Mouse (Mus musculus) embryonic facial prominence, embryonic 15.5 days (tissue): ENCODE measurements around the gene Tufm. TPM values are rescaled to one million over a fixed set of nuclear protein-coding genes. Genes with fewer than 3 reads are reported as not detected.
A peak's percentile ranks its signal among the peaks of the same experiment; 100 is the strongest.

Experiments used
- ATAC-seq: fragments of 200-750 bp; cut with Nextera tagmentation; 2 replicates; pipeline ENCODE4 v1.8.0; 2017; ENCODE audit warnings: low read depth, moderate TSS enrichment; ENCODE audit not compliant: insufficient number of reproducible peaks, low FRiP score, low TSS enrichment
- H3K27ac ChIP-seq: fragments of 300-500 bp; sonication (generic); replicated peaks from 2 replicates; pipeline ENCODE4 v1.5.1; 2015; ENCODE audit warnings: mild to moderate bottlenecking, inconsistent platforms
- H3K27me3 ChIP-seq: fragments of 300-500 bp; sonication (generic); 2 replicates; pipeline ENCODE4 v1.6.1; 2015; ENCODE audit warnings: inconsistent platforms
- H3K36me3 ChIP-seq: fragments of 300-500 bp; sonication (generic); 2 replicates; pipeline ENCODE4 v1.6.1; 2015; ENCODE audit warnings: mild to moderate bottlenecking, inconsistent platforms
- H3K4me1 ChIP-seq: fragments of 300-500 bp; sonication (generic); 2 replicates; pipeline ENCODE4 v1.6.1; 2015; ENCODE audit warnings: inconsistent platforms
- H3K4me2 ChIP-seq: fragments of 300-500 bp; sonication (generic); replicated peaks from 2 replicates; pipeline ENCODE4 v1.6.1; 2015; ENCODE audit warnings: mild to moderate bottlenecking, inconsistent platforms
- H3K4me3 ChIP-seq: fragments of 300-500 bp; sonication (generic); replicated peaks from 2 replicates; pipeline ENCODE4 v1.5.1; 2015; ENCODE audit warnings: mild to moderate bottlenecking, inconsistent platforms
- H3K9ac ChIP-seq: fragments of 300-500 bp; sonication (generic); 2 replicates; pipeline ENCODE4 v1.6.1; 2015; ENCODE audit warnings: inconsistent platforms
- H3K9me3 ChIP-seq: fragments of 300-500 bp; sonication (generic); replicated peaks from 2 replicates; pipeline ENCODE4 v1.6.1; 2016; ENCODE audit warnings: inconsistent platforms
- WGBS: fragments of 180-500 bp; shearing (Covaris S2); methylation state at CpG from one replicate; pipeline ENCODE4 v1.1.7; 2015; 5-methylcytosine and 5-hydroxymethylcytosine counted together
- polyA plus RNA-seq: library from polyadenylated mRNA; unstranded; fragments of >200 nt; fragmentation: Nextera tagmentation; extraction: Ambion mirVana; gene quantifications from 2 replicates; pipeline ENCODE4 v1.2.1, GENCODE M21; 2015

The Tufm gene
- 129 and 130 TPM in 2 replicates for polyA plus RNA-seq

- no peaks in the 10 kb centered on the region for H3K27me3 ChIP-seq
- peak within 1 kb of the TSS; percentile 74 for H3K4me3 ChIP-seq
- WGBS: under 1% methylated on average over 32 of the region's 32 CpGs
- peak within 1 kb of the TSS; percentile 62 for H3K9ac ChIP-seq
- peak; percentile 93 for ATAC-seq
- peak within 1 kb of the TSS; percentile 79 for H3K27ac ChIP-seq
- no peaks in the 10 kb centered on the region for H3K9me3 ChIP-seq
- peak within 1 kb of the TSS; percentile 75 for H3K4me2 ChIP-seq
- peaks cover 11% of the 10 kb centered on the region for H3K4me1 ChIP-seq
- H3K36me3 ChIP-seq: peaks cover 32% of the 10 kb centered on the region
Measured at GRCm38 (mm10) chr7:126487052-126487483, at the start of gene Tufm. Gene Tufm (plus strand): TSS chr7:126487361.

DNA sequence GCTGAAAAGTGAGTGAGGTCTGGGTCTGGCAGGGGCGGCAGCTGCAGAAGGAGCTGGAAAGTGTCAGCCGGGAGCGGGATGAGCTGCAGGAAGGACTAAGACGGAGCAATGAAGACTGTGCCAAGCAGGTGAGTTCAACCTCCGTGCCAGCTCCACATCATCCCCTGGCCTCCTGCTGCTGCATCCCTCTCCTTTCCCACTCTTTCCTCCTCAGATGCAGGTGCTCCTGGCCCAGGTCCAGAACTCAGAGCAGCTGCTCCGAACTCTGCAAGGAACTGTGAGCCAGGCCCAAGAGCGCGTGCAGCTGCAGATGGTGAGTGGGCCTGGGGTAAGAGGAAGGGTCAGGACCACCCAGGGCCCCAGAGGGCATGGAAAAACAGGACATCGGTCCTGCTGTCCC, 47.0 kb upstream of the Tufm start:
- no peaks in the 10 kb centered on the region for H3K4me1 ChIP-seq
- H3K9me3 ChIP-seq: no peaks in the 10 kb centered on the region
- H3K27ac ChIP-seq: no peak overlapping the region
- no peak overlapping the region for H3K9ac ChIP-seq
- no peak overlapping the region for H3K4me2 ChIP-seq
- H3K27me3 ChIP-seq: no peaks in the 10 kb centered on the region
- WGBS: 79% methylated on average over 9 of the region's 9 CpGs
- H3K36me3 ChIP-seq: peaks cover 35% of the 10 kb centered on the region
- no peak overlapping the region for H3K4me3 ChIP-seq
- ATAC-seq: 0 out of 2 replicates have a peak, but pooled peaks have one; percentile 15

DNA sequence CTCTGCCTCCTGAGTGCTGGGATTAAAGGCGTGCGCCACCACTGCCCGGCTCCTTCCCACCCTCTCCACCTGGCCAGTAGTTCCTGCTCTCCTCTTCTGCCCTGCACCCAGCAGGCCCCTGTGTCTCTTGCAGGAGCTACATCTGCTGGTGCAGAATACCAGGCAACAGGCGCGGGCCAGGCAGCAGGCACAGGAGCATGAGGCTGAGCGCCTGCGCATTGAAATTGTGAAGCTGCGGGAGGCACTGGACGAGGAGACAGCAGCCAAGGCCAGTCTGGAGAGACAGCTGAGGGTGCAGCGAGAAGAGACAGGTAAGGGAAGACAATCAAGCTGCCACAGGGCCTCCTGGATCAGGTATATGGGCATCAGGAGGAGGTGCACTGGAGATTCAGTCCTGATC, 43.2 kb upstream of the Tufm start:
- ATAC-seq: no peak
- peaks cover 60% of the 10 kb centered on the region for H3K36me3 ChIP-seq
- 92% methylated on average over 10 of the region's 10 CpGs for whole genome bisulfite sequencing

DNA sequence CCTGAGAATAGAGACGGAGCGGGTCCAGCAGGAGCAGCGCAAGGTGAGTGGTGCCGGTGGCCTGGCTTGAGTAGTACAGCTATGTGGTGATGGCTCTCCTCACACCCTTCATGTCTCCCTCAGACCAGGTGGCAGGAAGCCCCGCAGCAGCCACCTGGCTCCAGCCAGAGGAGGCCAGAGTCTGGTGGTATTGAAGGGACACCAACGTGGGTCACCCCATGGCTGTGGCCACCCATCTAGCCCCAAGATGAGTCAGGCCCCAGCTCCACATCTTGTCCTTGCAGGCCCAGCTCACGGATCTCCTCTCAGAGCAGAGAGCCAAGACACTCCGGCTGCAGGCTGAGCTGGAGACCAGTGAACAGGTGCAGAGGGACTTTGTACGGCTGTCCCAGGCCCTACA, 42.6 kb upstream of the Tufm start:
- Histone ChIP-seq H3K36me3 (peaks cover 63% of the 10 kb centered on the region), H3K4me2 (no peak overlapping the region), H3K4me3 (no peak overlapping the region), H3K4me1 (no peaks in the 10 kb centered on the region), H3K27ac (no peak overlapping the region), H3K9ac (no peak overlapping the region), H3K27me3 (no peaks in the 10 kb centered on the region), H3K9me3 (no peaks in the 10 kb centered on the region)
- WGBS: 91% methylated on average over 9 of the region's 9 CpGs
- ATAC-seq: no peak

More for the DNA sequence above, 43.2 kb upstream of the Tufm start:
- Histone ChIP-seq H3K27me3 (no peaks in the 10 kb centered on the region), H3K4me2 (no peak overlapping the region), H3K4me3 (no peak overlapping the region), H3K9me3 (no peaks in the 10 kb centered on the region), H3K9ac (no peak overlapping the region), H3K4me1 (no peaks in the 10 kb centered on the region), H3K27ac (no peak overlapping the region)

DNA sequence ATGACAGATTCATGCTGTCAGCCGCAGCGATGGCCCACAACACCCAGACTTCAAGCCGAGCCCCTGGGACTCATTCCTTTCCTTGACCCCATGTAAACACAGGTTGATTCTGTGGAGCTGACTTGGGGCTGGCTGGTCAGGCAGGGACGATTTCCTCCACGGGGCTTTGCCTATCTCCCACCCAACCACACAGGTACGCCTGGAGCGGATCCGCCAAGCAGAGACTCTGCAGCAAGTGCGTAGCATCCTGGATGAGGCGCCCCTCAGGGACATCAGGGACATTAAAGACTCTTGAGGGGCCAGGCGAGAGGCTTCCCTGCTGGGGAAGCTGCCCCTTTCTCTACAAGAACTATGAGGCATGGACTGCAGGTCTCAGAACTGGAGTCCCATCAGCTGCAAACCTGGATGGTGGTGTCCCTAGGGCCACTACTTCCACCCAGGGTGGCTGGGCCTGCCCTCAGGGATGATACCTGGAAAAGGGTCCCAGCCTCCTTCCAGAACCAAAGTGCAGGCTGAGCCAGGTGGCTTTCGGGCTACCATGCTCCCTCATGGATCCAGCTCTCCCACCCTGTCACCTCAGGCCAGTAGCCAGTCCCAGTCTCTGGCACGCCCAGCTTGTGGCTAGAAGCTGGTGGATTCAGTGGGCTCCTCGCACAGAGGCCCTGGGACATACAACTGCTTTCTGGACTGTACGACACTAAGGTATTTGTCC, 41.9 kb upstream of the Tufm start:
- no peak overlapping the region for H3K4me2 ChIP-seq
- H3K9me3 ChIP-seq: no peaks in the 10 kb centered on the region
- H3K4me1 ChIP-seq: no peaks in the 10 kb centered on the region
- no peak overlapping the region for H3K9ac ChIP-seq
- ATAC-seq: no peak
- H3K27me3 ChIP-seq: no peaks in the 10 kb centered on the region
- H3K27ac ChIP-seq: no peak overlapping the region
- peaks cover 62% of the 10 kb centered on the region for H3K36me3 ChIP-seq
- WGBS: 94% methylated on average over 15 of the region's 15 CpGs
- no peak overlapping the region for H3K4me3 ChIP-seq

GRCm38 (mm10) chr7:126446217-126446616, 40.9 kb upstream of the Tufm start:
- no peak for ATAC-seq
- H3K36me3 ChIP-seq: peaks cover 60% of the 10 kb centered on the region
- 91% methylated on average over 21 of the region's 21 CpGs for WGBS

DNA sequence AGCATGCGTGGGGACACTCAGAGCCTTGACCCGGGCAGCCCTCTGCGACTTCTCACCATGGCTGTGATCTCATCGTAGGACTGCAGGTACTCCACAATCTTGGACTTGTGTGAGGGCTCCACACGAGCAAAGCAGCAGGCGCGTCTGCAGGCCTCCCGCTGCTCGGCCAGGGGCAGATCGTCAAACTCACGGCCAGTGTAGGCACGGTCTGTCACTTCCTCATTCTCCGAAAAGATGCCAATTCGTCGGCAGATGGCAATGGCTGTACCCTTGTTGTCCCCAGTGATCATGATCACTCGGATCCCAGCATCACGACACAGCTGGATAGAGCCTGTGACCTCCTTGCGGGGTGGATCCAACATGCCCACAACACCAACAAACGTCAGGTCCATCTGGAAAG, 38.7 kb upstream of the Tufm start:
- no peak overlapping the region for H3K27ac ChIP-seq
- H3K27me3 ChIP-seq: no peaks in the 10 kb centered on the region
- no peak for ATAC-seq
- no peaks in the 10 kb centered on the region for H3K4me1 ChIP-seq
- H3K9me3 ChIP-seq: no peaks in the 10 kb centered on the region
- WGBS: 90% methylated on average over 19 of the region's 19 CpGs
- H3K9ac ChIP-seq: no peak overlapping the region
- no peak overlapping the region for H3K4me3 ChIP-seq
- no peak overlapping the region for H3K4me2 ChIP-seq
- peaks cover 49% of the 10 kb centered on the region for H3K36me3 ChIP-seq

More at GRCm38 (mm10) chr7:126446217-126446616, 40.9 kb upstream of the Tufm start:
- H3K9me3 ChIP-seq: no peaks in the 10 kb centered on the region
- H3K27ac ChIP-seq: no peak overlapping the region
- no peak overlapping the region for H3K4me3 ChIP-seq
- no peak overlapping the region for H3K4me2 ChIP-seq
- no peaks in the 10 kb centered on the region for H3K27me3 ChIP-seq
- no peaks in the 10 kb centered on the region for H3K4me1 ChIP-seq
- H3K9ac ChIP-seq: no peak overlapping the region

DNA sequence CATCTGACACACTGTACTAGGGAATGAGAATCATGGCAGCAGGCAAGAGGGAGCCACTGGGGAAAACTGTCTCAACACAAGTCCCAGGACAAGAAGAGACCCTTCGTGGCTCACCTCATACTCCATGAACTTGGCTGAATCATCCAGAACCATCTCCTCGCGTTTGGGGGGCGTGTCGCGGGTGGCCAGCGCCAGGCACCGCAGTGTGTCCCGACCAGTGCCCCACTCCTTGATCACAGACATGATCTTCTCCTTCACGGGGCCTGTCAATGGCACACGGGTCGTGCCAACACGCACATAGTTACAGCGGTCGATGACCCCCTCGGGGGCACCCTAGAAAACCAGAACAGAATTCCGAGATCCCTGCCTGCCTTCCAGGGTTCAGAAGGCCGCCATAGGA, 37.2 kb upstream of the Tufm start:
- 89% methylated on average over 18 of the region's 18 CpGs for WGBS
- Histone ChIP-seq H3K4me2 (no peak overlapping the region), H3K27ac (no peak overlapping the region), H3K36me3 (peaks cover 37% of the 10 kb centered on the region), H3K9ac (no peak overlapping the region), H3K4me1 (no peaks in the 10 kb centered on the region), H3K4me3 (no peak overlapping the region), H3K27me3 (no peaks in the 10 kb centered on the region), H3K9me3 (no peaks in the 10 kb centered on the region)
- ATAC-seq: no peak

- no peaks in the 10 kb centered on the region for H3K4me1 ChIP-seq
- H3K27me3 ChIP-seq: no peaks in the 10 kb centered on the region
- H3K9ac ChIP-seq: no peak overlapping the region
- no peaks in the 10 kb centered on the region for H3K9me3 ChIP-seq
- no peak for ATAC-seq
- no peak overlapping the region for H3K27ac ChIP-seq
- peaks cover 31% of the 10 kb centered on the region for H3K36me3 ChIP-seq
- 87% methylated on average over 6 of the region's 6 CpGs for WGBS
- no peak overlapping the region for H3K4me2 ChIP-seq
- H3K4me3 ChIP-seq: no peak overlapping the region
Measured at GRCm38 (mm10) chr7:126450641-126451040, 36.5 kb upstream of the Tufm start.

- H3K4me1 ChIP-seq: no peaks in the 10 kb centered on the region
- ATAC-seq: no peak
- no peaks in the 10 kb centered on the region for H3K27me3 ChIP-seq
- no peaks in the 10 kb centered on the region for H3K9me3 ChIP-seq
- no peak overlapping the region for H3K4me2 ChIP-seq
- WGBS: 92% methylated on average over 3 of the region's 3 CpGs
- H3K9ac ChIP-seq: no peak overlapping the region
- no peak overlapping the region for H3K4me3 ChIP-seq
- peaks cover 15% of the 10 kb centered on the region; the same call in 1 of the 2 replicates for H3K36me3 ChIP-seq
- H3K27ac ChIP-seq: no peak overlapping the region
Measured at GRCm38 (mm10) chr7:126452244-126452643, 34.9 kb upstream of the Tufm start.

DNA sequence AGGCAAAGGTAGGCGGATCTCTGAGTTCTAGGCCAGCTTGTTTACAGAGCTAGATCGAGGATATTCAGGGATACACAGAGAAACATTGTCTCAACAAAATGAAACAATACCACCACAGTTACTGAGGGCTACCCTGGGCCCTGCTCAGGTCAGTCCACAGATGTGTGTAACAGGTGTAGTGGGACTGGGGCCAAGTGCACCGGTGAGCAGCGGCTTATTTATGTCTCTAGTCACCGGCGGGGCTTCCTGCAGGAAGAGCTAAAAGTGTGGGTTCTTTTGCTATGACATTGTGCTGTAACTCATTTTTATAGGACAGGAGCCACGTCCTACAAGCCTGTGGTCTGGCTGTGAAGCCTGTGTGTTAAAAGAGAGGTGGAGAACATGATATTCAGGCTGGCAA, 33.3 kb upstream of the Tufm start:
- no peak overlapping the region for H3K4me2 ChIP-seq
- no peak for ATAC-seq
- H3K27me3 ChIP-seq: no peaks in the 10 kb centered on the region
- no peak overlapping the region for H3K9ac ChIP-seq
- no peak overlapping the region for H3K27ac ChIP-seq
- WGBS: 71% methylated on average over 7 of the region's 7 CpGs
- H3K4me1 ChIP-seq: no peaks in the 10 kb centered on the region
- H3K4me3 ChIP-seq: no peak overlapping the region
- no peaks in the 10 kb centered on the region for H3K9me3 ChIP-seq
- H3K36me3 ChIP-seq: 0 out of 2 replicates have a peak, but pooled peaks cover 7% of the 10 kb centered on the region

DNA sequence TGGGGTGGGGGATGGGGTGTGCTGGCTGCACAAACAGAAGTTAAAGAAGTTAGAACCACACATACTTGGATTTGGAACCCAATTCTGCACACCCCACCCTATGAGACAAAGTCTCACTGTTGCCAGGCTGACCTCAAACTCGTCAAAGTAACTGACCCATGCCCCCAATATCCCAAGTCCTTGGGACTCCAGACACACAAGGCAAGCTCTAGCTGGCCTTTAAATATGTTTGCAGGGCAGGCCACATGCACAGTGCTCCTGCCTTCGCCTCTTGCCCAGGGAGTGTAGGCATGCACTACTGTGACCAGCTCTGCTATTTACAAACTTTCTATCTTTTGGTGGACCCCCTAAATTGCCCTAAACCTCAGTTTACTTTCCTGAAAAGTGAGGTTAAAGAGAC, 31.9 kb upstream of the Tufm start:
- ATAC-seq: no peak
- Histone ChIP-seq H3K4me1 (no peaks in the 10 kb centered on the region), H3K36me3 (no peaks in the 10 kb centered on the region), H3K4me3 (no peak overlapping the region), H3K27ac (no peak overlapping the region), H3K9me3 (no peaks in the 10 kb centered on the region), H3K4me2 (no peak overlapping the region), H3K9ac (no peak overlapping the region), H3K27me3 (no peaks in the 10 kb centered on the region)
- WGBS: 70% methylated on average over 2 of the region's 2 CpGs
